Mouse (Mus musculus) right cerebral cortex, postnatal 36 days (tissue): ENCODE results near the gene Angpt4.

Source experiments
- DNase-seq, 2 experiments: peaks; one replicate each; pipeline ENCODE4 v3.0.0; 2022; ENCODE audit warnings: low spot score in 2 of 2, mixed read lengths in 1 of 2

Gene Angpt4

GRCm38 (mm10) chr2:151915111-151915510 is 4.1 kb downstream of the Angpt4 start:
- no peak for DNase-seq

- DNase-seq, result no peak
Measured at GRCm38 (mm10) chr2:151916061-151916831, 5.2 kb downstream of the Angpt4 start.

GRCm38 (mm10) chr2:151919140-151919539 is 8.1 kb downstream of the Angpt4 start:
- no peak for DNase-seq

GRCm38 (mm10) chr2:151921068-151921467 is 10.1 kb downstream of the Angpt4 start:
- no peak for DNase-seq

- DNase-seq, result no peak
Measured at GRCm38 (mm10) chr2:151921596-151921995, 10.6 kb downstream of the Angpt4 start.

- no peak for DNase-seq
Measured at GRCm38 (mm10) chr2:151924276-151924675, 13.3 kb downstream of the Angpt4 start.

- DNase-seq, result no peak
Measured at GRCm38 (mm10) chr2:151925715-151926114, 14.7 kb downstream of the Angpt4 start.

- DNase-seq, result no peak
Measured at GRCm38 (mm10) chr2:151927103-151927502, 16.1 kb downstream of the Angpt4 start.

- DNase-seq, result peak in 1 of 2 experiments; percentile 54
Measured at GRCm38 (mm10) chr2:151930389-151931074, 19.5 kb downstream of the Angpt4 start.

GRCm38 (mm10) chr2:151937893-151938292 is 26.9 kb downstream of the Angpt4 start:
- DNase-seq, result no peak

GRCm38 (mm10) chr2:151938780-151939200 is 27.8 kb downstream of the Angpt4 start:
- no peak for DNase-seq

GRCm38 (mm10) chr2:151939651-151940420 is 28.8 kb downstream of the Angpt4 start:
- DNase-seq, result no peak

GRCm38 (mm10) chr2:151941269-151941668 is 30.3 kb downstream of the Angpt4 start:
- no peak for DNase-seq

- DNase-seq, result no peak
Measured at GRCm38 (mm10) chr2:151944106-151944505, 33.1 kb downstream of the Angpt4 start.

- no peak for DNase-seq
Measured at GRCm38 (mm10) chr2:151947617-151948016, 36.6 kb downstream of the Angpt4 start.

- no peak for DNase-seq
Measured at GRCm38 (mm10) chr2:151948311-151948710, 37.3 kb downstream of the Angpt4 start.

- no peak for DNase-seq
Measured at GRCm38 (mm10) chr2:151949082-151949774, 38.2 kb downstream of the Angpt4 start.

GRCm38 (mm10) chr2:151953665-151954064 is 42.7 kb downstream of the Angpt4 start:
- DNase-seq, result no peak

- DNase-seq, result no peak
Measured at GRCm38 (mm10) chr2:151956500-151957137, 45.6 kb downstream of the Angpt4 start.

- no peak for DNase-seq
Measured at GRCm38 (mm10) chr2:151959274-151959673, 48.3 kb downstream of the Angpt4 start.
